In the genomic region with DNA sequence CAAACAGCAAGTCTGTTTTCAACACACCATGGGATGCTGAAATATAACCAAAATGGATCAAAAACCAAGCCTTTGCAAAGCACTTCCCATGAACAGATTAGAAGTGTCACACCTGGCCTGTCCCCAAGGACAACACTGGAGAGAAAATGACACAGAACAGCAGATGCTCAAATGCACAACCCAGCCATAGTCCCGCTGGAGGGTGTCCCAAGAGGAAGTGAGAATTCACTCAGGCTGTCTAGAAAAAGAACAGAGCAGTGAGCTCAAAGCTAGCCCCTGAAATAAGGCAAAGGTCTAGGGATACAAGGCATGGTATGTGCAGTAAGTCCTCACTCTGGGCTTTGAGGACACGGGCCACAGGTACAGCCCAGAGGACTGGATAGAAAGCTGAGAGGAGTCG, we compare ENCODE assay signal across 16 mouse cellular contexts. TPM values are rescaled to one million over a fixed set of nuclear protein-coding genes. Genes with fewer than 3 reads are reported as not detected.
"Had no signal": no experiment of that assay in that cellular context is flagged by ENCODE, and none has a peak within 500 bp of the region (broad histone marks: within the 10 kb centered on the region; RNA-seq: fewer than 3 reads in every experiment).

No protein-coding gene starts in this region.

- H3K4me2 ChIP-seq: kidney, embryonic 15.5 days; limb, embryonic 13.5 days; midbrain, embryonic 13.5 days had no signal

- ATAC-seq: midbrain, embryonic 13.5 days had no signal

- H3K9me3 ChIP-seq: kidney, embryonic 15.5 days; limb, embryonic 13.5 days; midbrain, embryonic 13.5 days had no signal

- H3K27me3 ChIP-seq: kidney, embryonic 15.5 days; limb, embryonic 13.5 days; midbrain, embryonic 13.5 days had no signal

- H3K27ac ChIP-seq: kidney, embryonic 15.5 days; limb, embryonic 13.5 days; liver, embryonic 14.5 days; midbrain, embryonic 13.5 days; stomach, postnatal 0 days had no signal

- H3K4me3 ChIP-seq: kidney, embryonic 15.5 days; limb, embryonic 13.5 days; midbrain, embryonic 13.5 days had no signal

- H3K9ac ChIP-seq: kidney, embryonic 15.5 days; limb, embryonic 13.5 days; liver, embryonic 14.5 days; midbrain, embryonic 13.5 days had no signal

- DNase-seq: kidney, postnatal 14 days; layer of hippocampus, adult 9-11 months; layer of hippocampus, postnatal 36 days; lung, adult 18-20 months; right cerebral cortex, adult 18-20 months; right cerebral cortex, postnatal 25 days; thymus, postnatal 4 days had no signal

RNA-seq across cellular contexts. Expression of gene Prss27, which starts 31.6 kb away (rescaled TPM):
- total RNA-seq: layer of hippocampus, postnatal 36 days; left cerebral cortex, postnatal 36 days; liver, adult 2 months; megakaryocyte progenitor cell, adult 5-6 weeks; midbrain, postnatal 0 days had no signal
- polyA plus RNA-seq: liver, adult 2 months; liver, embryonic 14.5 days; midbrain, postnatal 0 days had no signal
